Comparison of ENCODE assay signal across 9 mouse cellular contexts in genomic region chr2:157940586-157941185, GRCm38 (mm10). TPM values are rescaled to one million over a fixed set of nuclear protein-coding genes. Genes with fewer than 3 reads are reported as not detected.
DNase-seq lines count a peak whose midpoint lies in the region; ATAC-seq and TF ChIP-seq lines count a peak whose summit lies in the region.
"Had no signal": no experiment of that assay in that cellular context is flagged by ENCODE, and none has a peak within 500 bp of the region (broad histone marks: within the 10 kb centered on the region; RNA-seq: fewer than 3 reads in every experiment).

No protein-coding gene starts in this region.

- no peak for DNase-seq in heart, postnatal 10 days
- DNase-seq in ES-E14 (ENCODE audit: low read depth, low spot score): no peak
- no peak for DNase-seq in limb, embryonic 14.5 days (ENCODE audit: low spot score)
- DNase-seq in spleen, adult 18-20 months: no peak
- no peak for DNase-seq in left cerebral cortex, postnatal 10 days (ENCODE audit: extremely low spot score in 1 of 2, low spot score in 2 of 2)
- DNase-seq in thymus, postnatal 36 days: no peak

- in situ Hi-C loops in ES-E14 (cut with MboI; ENCODE audit: low sequenced_read_pairs in 2 of 2, unreplicated experiment in 2 of 2): no loop called here

- peaks cover 53% of the 10 kb centered on the region for H3K27me3 ChIP-seq in heart, embryonic 11.5 days (ENCODE audit: control insufficient read depth, insufficient read depth, low read length)
- H3K27me3 ChIP-seq in forebrain, embryonic 13.5 days: peaks cover 37% of the 10 kb centered on the region
- H3K27me3 ChIP-seq in limb, embryonic 14.5 days (ENCODE audit: control insufficient read depth, insufficient read depth, low read length): peaks cover 18% of the 10 kb centered on the region

- no peaks in the 10 kb centered on the region for H3K36me3 ChIP-seq in heart, embryonic 11.5 days (ENCODE audit: control insufficient read depth, insufficient read depth, low read length)
- no peaks in the 10 kb centered on the region for H3K36me3 ChIP-seq in ES-E14 (ENCODE audit: control insufficient read depth, insufficient read depth, low read length, poor library complexity, severe bottlenecking)
- H3K36me3 ChIP-seq in forebrain, embryonic 13.5 days (ENCODE audit: poor library complexity, severe bottlenecking): 0 out of 2 replicates have a peak, but pooled peaks cover 2% of the 10 kb centered on the region
- H3K36me3 ChIP-seq in limb, embryonic 14.5 days (ENCODE audit: control insufficient read depth, insufficient read depth, low read length): no peaks in the 10 kb centered on the region

- peak overlapping the region; percentile 27 for H3K4me3 ChIP-seq in heart, embryonic 11.5 days (ENCODE audit: low read depth, low read length)
- H3K4me3 ChIP-seq in ES-E14 (ENCODE audit: insufficient read depth in 1 of 2, low read depth in 1 of 2, low read length in 2 of 2, poor library complexity in 1 of 2, severe bottlenecking in 1 of 2): peak overlapping the region; percentile 53 to 57
- no peak overlapping the region for H3K4me3 ChIP-seq in forebrain, embryonic 13.5 days
- no peak overlapping the region; the same call in 1 of the 2 replicates for H3K4me3 ChIP-seq in limb, embryonic 14.5 days (replicated peaks; ENCODE audit: low read length)

- no peak for TF ChIP-seq POLR2A in limb, embryonic 14.5 days (IDR thresholded peaks at IDR 0.05; ENCODE audit: borderline replicate concordance, extremely low read depth, insufficient read depth, insufficient read length)

- no peaks in the 10 kb centered on the region for H3K9me3 ChIP-seq in heart, embryonic 11.5 days (replicated peaks; ENCODE audit: control insufficient read depth, low read length)
- no peaks in the 10 kb centered on the region for H3K9me3 ChIP-seq in ES-E14 (ENCODE audit: control insufficient read depth, insufficient read depth, low read depth, low read length)
- no peaks in the 10 kb centered on the region for H3K9me3 ChIP-seq in forebrain, embryonic 13.5 days (replicated peaks)
- no peaks in the 10 kb centered on the region for H3K9me3 ChIP-seq in limb, embryonic 14.5 days (ENCODE audit: control insufficient read depth, low read length)

- H3K4me1 ChIP-seq in heart, embryonic 11.5 days (ENCODE audit: control insufficient read depth, insufficient read depth, low read length): peaks cover 10% of the 10 kb centered on the region
- peaks cover 4 to 15% of the 10 kb centered on the region in 2 experiments; a peak in 1 of 4 replicates for H3K4me1 ChIP-seq in ES-E14 (ENCODE audit: control insufficient read depth in 2 of 2, insufficient read depth in 2 of 2, low read length in 2 of 2, poor library complexity in 1 of 2)
- H3K4me1 ChIP-seq in forebrain, embryonic 13.5 days: peaks cover 37% of the 10 kb centered on the region
- H3K4me1 ChIP-seq in limb, embryonic 14.5 days (ENCODE audit: control insufficient read depth, insufficient read depth, low read length): peaks cover 11% of the 10 kb centered on the region

- no peak overlapping the region for H3K9ac ChIP-seq in heart, embryonic 11.5 days (ENCODE audit: low read depth, low read length)
- peak overlapping the region; percentile 0; the same call in 1 of the 2 replicates for H3K9ac ChIP-seq in ES-E14 (ENCODE audit: insufficient read depth, low read depth, low read length, poor library complexity, severe bottlenecking)
- no peak overlapping the region for H3K9ac ChIP-seq in forebrain, embryonic 13.5 days
- no peak overlapping the region for H3K9ac ChIP-seq in limb, embryonic 14.5 days (ENCODE audit: low read depth, low read length, severe bottlenecking)

- ATAC-seq in heart, embryonic 11.5 days (replicated peaks; ENCODE audit: insufficient number of reproducible peaks, low FRiP score, low TSS enrichment): no peak
- ATAC-seq in forebrain, embryonic 13.5 days: no peak
- no peak for ATAC-seq in limb, embryonic 14.5 days (ENCODE audit: low FRiP score, low read depth)

- intact Hi-C loops in heart, postnatal 10 days (cut with DNase I): loop anchor here (5.0 kb wide), 1 partner anchor 303 kb away; no protein-coding TSS in a partner anchor
- intact Hi-C loops in left cerebral cortex, postnatal 10 days (cut with DNase I): no loop called here

- H3K27ac ChIP-seq in heart, embryonic 11.5 days (ENCODE audit: low read depth, low read length): no peak overlapping the region
- no peak overlapping the region for H3K27ac ChIP-seq in ES-E14 (ENCODE audit: insufficient read depth, low read depth, low read length, poor library complexity, severe bottlenecking)
- H3K27ac ChIP-seq in forebrain, embryonic 13.5 days: 0 out of 2 replicates have a peak overlapping the region, but pooled peaks have one; percentile 15
- no peak overlapping the region for H3K27ac ChIP-seq in limb, embryonic 14.5 days (replicated peaks; ENCODE audit: low read depth, low read length)

- peak overlapping the region; percentile 59 for H3K4me2 ChIP-seq in heart, embryonic 11.5 days
- H3K4me2 ChIP-seq in forebrain, embryonic 13.5 days: peak overlapping the region; percentile 48
- H3K4me2 ChIP-seq in limb, embryonic 14.5 days (replicated peaks; ENCODE audit: low read depth, low read length, severe bottlenecking): peak overlapping the region; percentile 25; the same call in 1 of the 2 replicates

- WGBS in heart, embryonic 11.5 days (ENCODE audit: insufficient replicate concordance): 5% methylated on average over 18 of the region's 18 CpGs
- WGBS in forebrain, embryonic 13.5 days: 6% methylated on average over 18 of the region's 18 CpGs
- 6% methylated on average over 18 of the region's 18 CpGs for WGBS in limb, embryonic 14.5 days

TF ChIP-seq in ES-E14, 5 proteins besides CTCF, POLR2A, EP300 and RAD21:
- TF ChIP-seq ZC3H11A (IDR thresholded peaks at IDR 0.05; ENCODE audit: borderline replicate concordance, low read depth, low read length) (no peak), HCFC1 (IDR thresholded peaks at IDR 0.05; ENCODE audit: borderline replicate concordance, insufficient read depth, low read length) (no peak), CHD2 (IDR thresholded peaks at IDR 0.05; ENCODE audit: low read depth, low read length) (no peak), ZNF384 (IDR thresholded peaks at IDR 0.05; ENCODE audit: low read depth, low read length) (no peak), MAFK (IDR thresholded peaks at IDR 0.05; ENCODE audit: insufficient read depth, low read depth, low read length) (no peak)

RNA-seq across cellular contexts. Expression of gene Vstm2l, which starts 26.2 kb away (rescaled TPM):
- 0.34 and 0.42 TPM in 2 replicates for polyA plus RNA-seq in heart, embryonic 11.5 days (2014; fragmentation: Nextera tagmentation; extraction: Ambion mirVana)
- total RNA-seq in heart, postnatal 10 days (2021): under 1 TPM in 1 of 2 experiments, not detected in 1; 0.20 TPM
- total RNA-seq in ES-E14 (2012; rRNA removed): 0.48 and 0.62 TPM in 2 replicates
- polyA plus RNA-seq in forebrain, embryonic 13.5 days (2015; fragmentation: Nextera tagmentation; extraction: Ambion mirVana): 1.9 and 2.7 TPM in 2 replicates
- 0.83 and 1.1 TPM in 2 replicates for polyA plus RNA-seq in limb, embryonic 14.5 days (2012; rRNA removed)
- not detected in 2 replicates for polyA plus RNA-seq in limb, embryonic 14.5 days (2014; fragmentation: Nextera tagmentation; extraction: Ambion mirVana)
- 100 to 1,000 TPM; 303 to 333 TPM for total RNA-seq in left cerebral cortex, postnatal 10 days (2021)
- total RNA-seq: CH12.LX had no signal

Comparison
In these comparisons a context has a peak if more than half of its experiments do, and no peak if none do; other contexts are left out.
1. H3K4me3 ChIP-seq: peak in heart, embryonic 11.5 days (single experiment) and ES-E14 (2 of 2); none in forebrain, embryonic 13.5 days (single experiment) and limb, embryonic 14.5 days (single experiment).
2. RNA of gene Vstm2l, which starts 26.2 kb away (total RNA-seq): 303 to 333 TPM in left cerebral cortex, postnatal 10 days; 0.48 to 0.62 TPM in ES-E14 and 0.20 TPM in heart, postnatal 10 days; every median in the first group is over 100 times any median in the second.
3. Peak in every context shown above with its lines, with median percentiles within 50 percentile points of each other: H3K4me2 ChIP-seq.